Mouse (Mus musculus) heart, adult 2 months (tissue): ENCODE measurements around the gene Adcyap1.

ENCODE experiments used
- CTCF ChIP-seq: fragments of 200-600 bp; IDR thresholded peaks from 2 replicates; pipeline ENCODE4 v1.8.1; 2022; ENCODE audit warnings: antibody characterized with exemption, mild to moderate bottlenecking, moderate library complexity
- POLR2A ChIP-seq: fragments of 200-500 bp; IDR thresholded peaks from 2 replicates; pipeline ENCODE4 v1.6.1; 2011; ENCODE audit warnings: mild to moderate bottlenecking, low read depth, low read length, control low read depth; ENCODE audit not compliant: insufficient read depth

DNA sequence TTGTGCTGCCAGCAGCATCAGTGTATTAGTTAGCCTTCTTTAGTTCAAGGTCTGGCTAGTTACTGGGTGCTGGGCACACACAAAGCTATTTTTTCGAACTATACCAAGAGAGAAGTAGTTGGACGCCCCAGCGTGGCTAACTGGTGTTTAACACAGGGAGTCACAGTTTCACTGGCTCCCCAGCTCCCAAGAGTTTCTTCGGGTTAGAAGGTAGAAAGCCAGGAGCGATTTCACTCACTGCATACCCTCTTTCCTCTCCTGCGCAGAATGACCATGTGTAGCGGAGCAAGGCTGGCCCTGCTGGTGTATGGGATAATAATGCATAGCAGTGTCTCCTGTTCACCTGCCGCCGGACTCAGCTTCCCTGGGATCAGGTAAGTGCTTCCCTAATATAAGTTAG is 930 bp downstream of the Adcyap1 start:
- TF ChIP-seq POLR2A, result no peak
- no peak for TF ChIP-seq CTCF
